In genomic region chr19:25132322-25132721, GRCm38 (mm10) we compare ENCODE assay signal across 9 mouse cellular contexts.
DNase-seq lines count a peak whose midpoint lies in the region; ATAC-seq and TF ChIP-seq lines count a peak whose summit lies in the region.
"Had no signal": no experiment of that assay in that cellular context is flagged by ENCODE, and none has a peak within 500 bp of the region (broad histone marks: within the 10 kb centered on the region; RNA-seq: fewer than 3 reads in every experiment).

No protein-coding gene starts in this region.

- no peaks in the 10 kb centered on the region for H3K4me1 ChIP-seq in heart, adult 2 months (ENCODE audit: control insufficient read depth, insufficient read depth, low read length)
- H3K4me1 ChIP-seq in heart, embryonic 10.5 days, result peaks cover 13% of the 10 kb centered on the region
- H3K4me1 ChIP-seq in midbrain, embryonic 14.5 days (ENCODE audit: control insufficient read depth, insufficient read depth, low read length), result no peaks in the 10 kb centered on the region
- no peaks in the 10 kb centered on the region for H3K4me1 ChIP-seq in midbrain, embryonic 16.5 days (ENCODE audit: control insufficient read depth, insufficient read depth, low read length)

- no peaks in the 10 kb centered on the region for H3K9me3 ChIP-seq in heart, embryonic 10.5 days
- H3K9me3 ChIP-seq in midbrain, embryonic 14.5 days (ENCODE audit: control insufficient read depth, low read length), result no peaks in the 10 kb centered on the region
- no peaks in the 10 kb centered on the region for H3K9me3 ChIP-seq in midbrain, embryonic 16.5 days (replicated peaks; ENCODE audit: control insufficient read depth, low read length, poor library complexity, severe bottlenecking)
- H3K9me3 ChIP-seq: megakaryocyte, embryonic 14.5 days had no signal

- ATAC-seq in midbrain, embryonic 14.5 days (ENCODE audit: low FRiP score, low TSS enrichment), result no peak
- no peak for ATAC-seq in midbrain, embryonic 16.5 days
- ATAC-seq in cerebellum, adult (ENCODE audit: insufficient number of reproducible peaks, low FRiP score, low TSS enrichment), result no peak

- no peak overlapping the region for H3K4me2 ChIP-seq in midbrain, embryonic 14.5 days (ENCODE audit: low read length)
- no peak overlapping the region for H3K4me2 ChIP-seq in midbrain, embryonic 16.5 days (ENCODE audit: low read length)

- DNase-seq in heart, adult 2 months, result no peak
- DNase-seq in heart, embryonic 10.5 days (ENCODE audit: low spot score), result no peak
- DNase-seq in midbrain, embryonic 14.5 days, result peak; percentile 75
- peak; percentile 35 for DNase-seq in embryo, embryonic 11.5 days (ENCODE audit: low read depth, low spot score)
- DNase-seq in retina, postnatal 1 day, result peak; percentile 48
- DNase-seq in thymus, postnatal 36 days, result no peak

- no peak for TF ChIP-seq POLR2A in heart, adult 2 months (IDR thresholded peaks at IDR 0.05; ENCODE audit: insufficient read depth, low read depth, low read length)

- no peak overlapping the region for H3K4me3 ChIP-seq in heart, adult 2 months
- no peak overlapping the region for H3K4me3 ChIP-seq in heart, embryonic 10.5 days
- no peak overlapping the region for H3K4me3 ChIP-seq in midbrain, embryonic 14.5 days (replicated peaks; ENCODE audit: low read depth, low read length)
- no peak overlapping the region for H3K4me3 ChIP-seq in midbrain, embryonic 16.5 days (ENCODE audit: low read depth, low read length)
- H3K4me3 ChIP-seq: megakaryocyte, embryonic 14.5 days had no signal

- no peaks in the 10 kb centered on the region for H3K27me3 ChIP-seq in heart, adult 2 months (ENCODE audit: control insufficient read depth, insufficient read depth, low read length)
- H3K27me3 ChIP-seq in heart, embryonic 10.5 days (ENCODE audit: insufficient read depth, poor library complexity, severe bottlenecking), result 0 out of 2 replicates have a peak, but pooled peaks cover 4% of the 10 kb centered on the region
- no peaks in the 10 kb centered on the region for H3K27me3 ChIP-seq in midbrain, embryonic 14.5 days (ENCODE audit: control insufficient read depth, insufficient read depth, low read length)
- no peaks in the 10 kb centered on the region; the same call in 1 of the 2 replicates for H3K27me3 ChIP-seq in midbrain, embryonic 16.5 days (ENCODE audit: control insufficient read depth, insufficient read depth, low read depth, low read length)
- H3K27me3 ChIP-seq: megakaryocyte, embryonic 14.5 days had no signal

- H3K79me2 ChIP-seq in heart, adult 2 months (replicated peaks; ENCODE audit: control insufficient read depth, insufficient read depth, low read length), result no peaks in the 10 kb centered on the region

- WGBS in heart, adult 2 months, result 14% methylated on average over 4 of the region's 4 CpGs
- 15% methylated on average over 4 of the region's 4 CpGs for WGBS in heart, embryonic 10.5 days
- 8% methylated on average over 4 of the region's 4 CpGs for WGBS in midbrain, embryonic 14.5 days
- WGBS in midbrain, embryonic 16.5 days, result 8% methylated on average over 4 of the region's 4 CpGs

- TF ChIP-seq CTCF in heart, adult 2 months (IDR thresholded peaks at IDR 0.05), result peak; percentile 80

- no peak overlapping the region for H3K27ac ChIP-seq in heart, adult 2 months
- H3K27ac ChIP-seq in heart, embryonic 10.5 days, result no peak overlapping the region
- no peak overlapping the region for H3K27ac ChIP-seq in midbrain, embryonic 14.5 days (replicated peaks; ENCODE audit: low read depth, low read length)
- H3K27ac ChIP-seq in midbrain, embryonic 16.5 days (ENCODE audit: low read length), result no peak overlapping the region

- intact Hi-C loops in heart, adult 2 months (cut with DNase I), result loop anchor here (1.0 to 10.0 kb wide), 4 partner anchors 170 to 492 kb away; partner anchors contain the start of gene Cbwd1

- TF ChIP-seq EP300 in heart, adult 2 months (IDR thresholded peaks at IDR 0.05; ENCODE audit: insufficient read depth, low read depth, low read length), result no peak

- no peak overlapping the region for H3K9ac ChIP-seq in heart, adult 2 months (ENCODE audit: low read depth, low read length)
- H3K9ac ChIP-seq in midbrain, embryonic 14.5 days (replicated peaks; ENCODE audit: low read length), result no peak overlapping the region
- H3K9ac ChIP-seq in midbrain, embryonic 16.5 days (ENCODE audit: low read depth, low read length), result no peak overlapping the region

- H3K36me3 ChIP-seq in heart, adult 2 months (ENCODE audit: control insufficient read depth, insufficient read depth, low read length), result no peaks in the 10 kb centered on the region
- no peaks in the 10 kb centered on the region for H3K36me3 ChIP-seq in heart, embryonic 10.5 days
- H3K36me3 ChIP-seq in midbrain, embryonic 14.5 days (ENCODE audit: control insufficient read depth, insufficient read depth, low read length), result no peaks in the 10 kb centered on the region
- H3K36me3 ChIP-seq in midbrain, embryonic 16.5 days (ENCODE audit: control insufficient read depth, insufficient read depth, low read length), result no peaks in the 10 kb centered on the region

Comparison
In these comparisons a context has a peak if more than half of its experiments do, and no peak if none do; other contexts are left out.
1. DNase-seq: peak in midbrain, embryonic 14.5 days (single experiment), embryo, embryonic 11.5 days (single experiment) and retina, postnatal 1 day (single experiment); none in heart, adult 2 months (0 of 2), heart, embryonic 10.5 days (single experiment) and thymus, postnatal 36 days (0 of 2).